Mouse (Mus musculus): Measurements from ENCODE around the gene Ctu1. TPM values are rescaled to one million over a fixed set of nuclear protein-coding genes. Genes with fewer than 3 reads are reported as not detected.

The Ctu1 gene
- polyA plus RNA-seq, 1 experiment from 2014 or later = 13.5 TPM

GRCm38 (mm10) chr7:43634500-43634899 is 37.3 kb upstream of the Ctu1 start, which contains the start of gene Ceacam18:
Gene Ceacam18 (plus strand): TSS chr7:43634707.
- no peaks in the 10 kb centered on the region for H3K27me3 ChIP-seq (ENCODE audit: insufficient read depth, low read length)
- no peaks in the 10 kb centered on the region for H3K4me1 ChIP-seq (replicated peaks; ENCODE audit: insufficient read depth, low read length)
- TF ChIP-seq CTCF (IDR thresholded peaks at IDR 0.05; ENCODE audit: low read depth) = no peak
- H3K9ac ChIP-seq (ENCODE audit: low read depth, low read length) = no peak within 1 kb of the TSS
- no peak within 1 kb of the TSS for H3K27ac ChIP-seq
- no peak for ATAC-seq (replicated peaks; ENCODE audit: low FRiP score, low read depth)
- H3K4me3 ChIP-seq (replicated peaks; ENCODE audit: low read depth, low read length) = no peak within 1 kb of the TSS
- WGBS = 56% methylated on average over 6 of the region's 6 CpGs
- H3K36me3 ChIP-seq (ENCODE audit: insufficient read depth, low read length) = no peaks in the 10 kb centered on the region
- no peaks in the 10 kb centered on the region for H3K9me3 ChIP-seq (replicated peaks; ENCODE audit: low read length)
- DNase-seq (ENCODE audit: low spot score) = no peak
- no peak within 1 kb of the TSS for H3K4me2 ChIP-seq (ENCODE audit: low read length)

GRCm38 (mm10) chr7:43636194-43636593 is 35.6 kb upstream of the Ctu1 start:
- no peaks in the 10 kb centered on the region for H3K9me3 ChIP-seq (replicated peaks; ENCODE audit: low read length)
- no peak overlapping the region for H3K27ac ChIP-seq
- no peak overlapping the region for H3K4me3 ChIP-seq (replicated peaks; ENCODE audit: low read depth, low read length)
- H3K4me1 ChIP-seq (replicated peaks; ENCODE audit: insufficient read depth, low read length) = no peaks in the 10 kb centered on the region
- 64% methylated on average over 2 of the region's 2 CpGs for WGBS
- H3K27me3 ChIP-seq (ENCODE audit: insufficient read depth, low read length) = no peaks in the 10 kb centered on the region
- H3K36me3 ChIP-seq (ENCODE audit: insufficient read depth, low read length) = no peaks in the 10 kb centered on the region
- no peak for TF ChIP-seq CTCF (IDR thresholded peaks at IDR 0.05; ENCODE audit: low read depth)
- DNase-seq (ENCODE audit: low spot score) (no peak), ATAC-seq (replicated peaks; ENCODE audit: low FRiP score, low read depth) (no peak)
- H3K9ac ChIP-seq (ENCODE audit: low read depth, low read length) = no peak overlapping the region
- H3K4me2 ChIP-seq (ENCODE audit: low read length) = no peak overlapping the region

- TF ChIP-seq CTCF (IDR thresholded peaks at IDR 0.05; ENCODE audit: low read depth) = no peak
- no peak for ATAC-seq (replicated peaks; ENCODE audit: low FRiP score, low read depth)
- WGBS = 84% methylated on average over 1 of the region's 1 CpGs
- Histone ChIP-seq H3K4me1 (replicated peaks; ENCODE audit: insufficient read depth, low read length) (no peaks in the 10 kb centered on the region), H3K4me2 (ENCODE audit: low read length) (no peak overlapping the region), H3K9me3 (replicated peaks; ENCODE audit: low read length) (no peaks in the 10 kb centered on the region), H3K36me3 (ENCODE audit: insufficient read depth, low read length) (no peaks in the 10 kb centered on the region), H3K27me3 (ENCODE audit: insufficient read depth, low read length) (no peaks in the 10 kb centered on the region), H3K9ac (ENCODE audit: low read depth, low read length) (no peak overlapping the region), H3K27ac (no peak overlapping the region), H3K4me3 (replicated peaks; ENCODE audit: low read depth, low read length) (no peak overlapping the region)
- no peak for DNase-seq (ENCODE audit: low spot score)
These were observed 34.7 kb upstream of the Ctu1 start for GRCm38 (mm10) chr7:43637118-43637517.

GRCm38 (mm10) chr7:43642587-43642986 is 29.2 kb upstream of the Ctu1 start:
- H3K9ac ChIP-seq (ENCODE audit: low read depth, low read length) = no peak overlapping the region
- H3K4me3 ChIP-seq (replicated peaks; ENCODE audit: low read depth, low read length) = no peak overlapping the region
- no peak overlapping the region for H3K4me2 ChIP-seq (ENCODE audit: low read length)
- H3K27me3 ChIP-seq (ENCODE audit: insufficient read depth, low read length) = no peaks in the 10 kb centered on the region
- no peak overlapping the region for H3K27ac ChIP-seq
- no peaks in the 10 kb centered on the region for H3K4me1 ChIP-seq (replicated peaks; ENCODE audit: insufficient read depth, low read length)
- H3K36me3 ChIP-seq (ENCODE audit: insufficient read depth, low read length) = no peaks in the 10 kb centered on the region
- no peaks in the 10 kb centered on the region for H3K9me3 ChIP-seq (replicated peaks; ENCODE audit: low read length)
- no peak for TF ChIP-seq CTCF (IDR thresholded peaks at IDR 0.05; ENCODE audit: low read depth)
- no peak for ATAC-seq (replicated peaks; ENCODE audit: low FRiP score, low read depth)
- WGBS = 80% methylated on average over 5 of the region's 5 CpGs
- no peak for DNase-seq (ENCODE audit: low spot score)

- no peaks in the 10 kb centered on the region for H3K27me3 ChIP-seq (ENCODE audit: insufficient read depth, low read length)
- no peak overlapping the region for H3K27ac ChIP-seq
- H3K36me3 ChIP-seq (ENCODE audit: insufficient read depth, low read length) = no peaks in the 10 kb centered on the region
- WGBS = 83% methylated on average over 17 of the region's 17 CpGs
- H3K4me2 ChIP-seq (ENCODE audit: low read length) = no peak overlapping the region
- TF ChIP-seq CTCF (IDR thresholded peaks at IDR 0.05; ENCODE audit: low read depth) = no peak
- H3K9me3 ChIP-seq (replicated peaks; ENCODE audit: low read length) = no peaks in the 10 kb centered on the region
- ATAC-seq (replicated peaks; ENCODE audit: low FRiP score, low read depth) (no peak), DNase-seq (ENCODE audit: low spot score) (no peak)
- H3K4me3 ChIP-seq (replicated peaks; ENCODE audit: low read depth, low read length) = no peak overlapping the region
- no peak overlapping the region for H3K9ac ChIP-seq (ENCODE audit: low read depth, low read length)
- H3K4me1 ChIP-seq (replicated peaks; ENCODE audit: insufficient read depth, low read length) = no peaks in the 10 kb centered on the region
These were observed 28.7 kb upstream of the Ctu1 start for GRCm38 (mm10) chr7:43643046-43643652.

- no peak overlapping the region for H3K9ac ChIP-seq (ENCODE audit: low read depth, low read length)
- H3K9me3 ChIP-seq (replicated peaks; ENCODE audit: low read length) = no peaks in the 10 kb centered on the region
- ATAC-seq (replicated peaks; ENCODE audit: low FRiP score, low read depth) = no peak
- WGBS = 85% methylated on average over 6 of the region's 6 CpGs
- no peaks in the 10 kb centered on the region for H3K4me1 ChIP-seq (replicated peaks; ENCODE audit: insufficient read depth, low read length)
- no peak overlapping the region for H3K4me3 ChIP-seq (replicated peaks; ENCODE audit: low read depth, low read length)
- no peak for TF ChIP-seq CTCF (IDR thresholded peaks at IDR 0.05; ENCODE audit: low read depth)
- H3K27me3 ChIP-seq (ENCODE audit: insufficient read depth, low read length) = no peaks in the 10 kb centered on the region
- no peak for DNase-seq (ENCODE audit: low spot score)
- H3K27ac ChIP-seq = no peak overlapping the region
- no peak overlapping the region for H3K4me2 ChIP-seq (ENCODE audit: low read length)
- H3K36me3 ChIP-seq (ENCODE audit: insufficient read depth, low read length) = no peaks in the 10 kb centered on the region
These were observed 19.1 kb upstream of the Ctu1 start for GRCm38 (mm10) chr7:43652683-43653082.

- DNase-seq (ENCODE audit: low spot score) = no peak
- H3K4me3 ChIP-seq (replicated peaks; ENCODE audit: low read depth, low read length) = no peak overlapping the region
- no peaks in the 10 kb centered on the region for H3K36me3 ChIP-seq (ENCODE audit: insufficient read depth, low read length)
- no peaks in the 10 kb centered on the region for H3K9me3 ChIP-seq (replicated peaks; ENCODE audit: low read length)
- no peak overlapping the region for H3K9ac ChIP-seq (ENCODE audit: low read depth, low read length)
- no peaks in the 10 kb centered on the region for H3K4me1 ChIP-seq (replicated peaks; ENCODE audit: insufficient read depth, low read length)
- no peak overlapping the region for H3K4me2 ChIP-seq (ENCODE audit: low read length)
- no peak overlapping the region for H3K27ac ChIP-seq
- no peaks in the 10 kb centered on the region for H3K27me3 ChIP-seq (ENCODE audit: insufficient read depth, low read length)
- no peak for ATAC-seq (replicated peaks; ENCODE audit: low FRiP score, low read depth)
- 81% methylated on average over 3 of the region's 3 CpGs for WGBS
- TF ChIP-seq CTCF (IDR thresholded peaks at IDR 0.05; ENCODE audit: low read depth) = no peak
These were observed 17.3 kb upstream of the Ctu1 start for GRCm38 (mm10) chr7:43654519-43654918.
